ENCODE assay signal across 14 mouse cellular contexts in the genomic region with DNA sequence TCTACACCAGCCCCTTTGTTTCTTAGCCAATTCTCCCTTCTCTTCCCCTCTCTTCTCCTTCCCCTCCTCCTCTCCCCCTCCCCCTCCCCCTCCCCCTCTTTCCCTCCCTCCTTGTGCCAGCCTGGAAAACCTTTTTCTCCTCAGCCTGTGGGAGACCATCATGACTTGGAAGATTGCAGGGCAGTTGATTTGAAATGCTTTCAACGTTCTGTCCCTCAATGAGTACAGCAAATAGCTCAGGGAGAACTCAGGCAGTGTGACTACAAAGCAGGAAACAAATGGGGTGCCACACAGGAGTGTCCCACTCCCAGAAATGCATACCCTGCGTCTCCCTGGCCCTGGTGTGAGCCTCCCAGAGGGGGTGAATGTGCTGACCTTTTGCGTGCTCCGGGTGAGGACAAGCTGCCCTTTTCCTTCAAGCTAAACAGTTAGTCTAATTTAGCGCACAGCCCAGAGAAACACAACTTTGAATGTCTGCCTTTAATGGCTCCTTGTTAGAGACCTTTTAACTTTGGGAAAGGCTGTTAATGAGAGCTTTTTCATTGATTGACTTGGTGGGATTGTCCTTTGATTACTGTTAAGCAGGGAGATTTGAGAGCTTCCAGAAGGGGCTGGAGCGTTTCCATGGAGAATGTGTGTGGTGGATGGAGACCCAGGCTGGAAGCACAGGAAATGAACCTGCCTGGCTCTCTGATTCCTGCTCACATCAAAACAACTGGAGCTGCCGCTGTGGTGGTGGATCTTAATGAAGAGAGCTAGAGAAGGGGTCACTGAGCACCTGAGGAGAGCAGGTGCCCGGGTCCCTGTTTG. TPM values are rescaled to one million over a fixed set of nuclear protein-coding genes. Genes with fewer than 3 reads are reported as not detected.
A peak's percentile ranks its signal among the peaks of the same experiment; 100 is the strongest.
DNase-seq lines count a peak whose midpoint lies in the region; ATAC-seq lines count a peak whose summit lies in the region.
"Had no signal": no experiment of that assay in that cellular context is flagged by ENCODE, and none has a peak within 500 bp of the region (broad histone marks: within the 10 kb centered on the region; RNA-seq: fewer than 3 reads in every experiment).

No protein-coding gene starts in this region.

- no peak overlapping the region for H3K4me2 ChIP-seq in hindbrain, embryonic 14.5 days (replicated peaks)
- no peak overlapping the region; the same call in 1 of the 2 replicates for H3K4me2 ChIP-seq in midbrain, embryonic 16.5 days (ENCODE audit: low read length)
- H3K4me2 ChIP-seq: limb, embryonic 13.5 days; stomach, embryonic 15.5 days had no signal

- H3K9me3 ChIP-seq in embryonic facial prominence, embryonic 10.5 days, result no peaks in the 10 kb centered on the region
- no peaks in the 10 kb centered on the region for H3K9me3 ChIP-seq in hindbrain, embryonic 14.5 days (ENCODE audit: control insufficient read depth, low read length)
- H3K9me3 ChIP-seq in midbrain, embryonic 16.5 days (replicated peaks; ENCODE audit: control insufficient read depth, low read length, poor library complexity, severe bottlenecking), result no peaks in the 10 kb centered on the region
- H3K9me3 ChIP-seq: heart, embryonic 10.5 days; limb, embryonic 13.5 days; stomach, embryonic 15.5 days had no signal

- no peak overlapping the region for H3K4me3 ChIP-seq in embryonic facial prominence, embryonic 10.5 days
- H3K4me3 ChIP-seq in hindbrain, embryonic 14.5 days (replicated peaks; ENCODE audit: low read length), result no peak overlapping the region
- no peak overlapping the region for H3K4me3 ChIP-seq in midbrain, embryonic 16.5 days (ENCODE audit: low read depth, low read length)
- H3K4me3 ChIP-seq: heart, embryonic 10.5 days; limb, embryonic 13.5 days; stomach, embryonic 15.5 days had no signal

- ATAC-seq in hindbrain, embryonic 14.5 days (ENCODE audit: low FRiP score), result peak; percentile 46; the same call in 1 of the 2 replicates
- ATAC-seq in midbrain, embryonic 16.5 days, result peak; percentile 69; the same call in 1 of the 2 replicates

- peak overlapping the region; percentile 81 for H3K27ac ChIP-seq in embryonic facial prominence, embryonic 10.5 days (replicated peaks)
- H3K27ac ChIP-seq in hindbrain, embryonic 14.5 days, result peak overlapping the region; percentile 33; the same call in 1 of the 2 replicates
- H3K27ac ChIP-seq in midbrain, embryonic 16.5 days (ENCODE audit: low read length), result peak overlapping the region; percentile 70
- H3K27ac ChIP-seq: heart, embryonic 10.5 days; limb, embryonic 13.5 days; stomach, embryonic 15.5 days had no signal

- peaks cover 26% of the 10 kb centered on the region for H3K27me3 ChIP-seq in embryonic facial prominence, embryonic 10.5 days (replicated peaks; ENCODE audit: low read depth, poor library complexity, severe bottlenecking)
- H3K27me3 ChIP-seq in hindbrain, embryonic 14.5 days (ENCODE audit: control insufficient read depth, insufficient read depth, low read length), result no peaks in the 10 kb centered on the region
- no peaks in the 10 kb centered on the region for H3K27me3 ChIP-seq in midbrain, embryonic 16.5 days (ENCODE audit: control insufficient read depth, insufficient read depth, low read depth, low read length)
- H3K27me3 ChIP-seq: limb, embryonic 13.5 days; stomach, embryonic 15.5 days had no signal

- H3K4me1 ChIP-seq in embryonic facial prominence, embryonic 10.5 days, result peaks cover 20% of the 10 kb centered on the region
- H3K4me1 ChIP-seq in hindbrain, embryonic 14.5 days (replicated peaks; ENCODE audit: control insufficient read depth, insufficient read depth, low read length), result peaks cover 7% of the 10 kb centered on the region
- peaks cover 13% of the 10 kb centered on the region for H3K4me1 ChIP-seq in midbrain, embryonic 16.5 days (ENCODE audit: control insufficient read depth, insufficient read depth, low read length)

- 10% methylated on average over 8 of the region's 8 CpGs for WGBS in embryonic facial prominence, embryonic 10.5 days
- 11% methylated on average over 8 of the region's 8 CpGs for WGBS in hindbrain, embryonic 14.5 days
- 3% methylated on average over 8 of the region's 8 CpGs for WGBS in midbrain, embryonic 16.5 days

- H3K9ac ChIP-seq in hindbrain, embryonic 14.5 days, result no peak overlapping the region
- no peak overlapping the region for H3K9ac ChIP-seq in midbrain, embryonic 16.5 days (ENCODE audit: low read depth, low read length)
- H3K9ac ChIP-seq: limb, embryonic 13.5 days; stomach, embryonic 15.5 days had no signal

- intact Hi-C loops in gastrocnemius, postnatal 36 days (cut with DNase I), result no loop called here

- DNase-seq in layer of hippocampus, adult 8-10 months (ENCODE audit: low spot score in 2 of 2), result peak; percentile 16 to 23
- no peak for DNase-seq in layer of hippocampus, postnatal 25 days (ENCODE audit: extremely low spot score in 1 of 2, low spot score in 1 of 2)
- DNase-seq in embryonic facial prominence, embryonic 10.5 days (ENCODE audit: low spot score), result peak; percentile 63
- DNase-seq in hindbrain, embryonic 14.5 days (ENCODE audit: low spot score), result peak; percentile 36
- DNase-seq in spleen, postnatal 14 days (ENCODE audit: low spot score in 2 of 2), result no peak
- no peak for DNase-seq in cerebellum, postnatal 14 days
- no peak for DNase-seq in gastrocnemius, postnatal 36 days
- DNase-seq: adrenal gland, postnatal 10 days; cerebellum, postnatal 10 days; kidney, postnatal 14 days had no signal

- no peaks in the 10 kb centered on the region for H3K36me3 ChIP-seq in embryonic facial prominence, embryonic 10.5 days (replicated peaks)
- H3K36me3 ChIP-seq in hindbrain, embryonic 14.5 days (replicated peaks; ENCODE audit: control insufficient read depth, insufficient read depth), result no peaks in the 10 kb centered on the region
- H3K36me3 ChIP-seq in midbrain, embryonic 16.5 days (ENCODE audit: control insufficient read depth, insufficient read depth, low read length), result no peaks in the 10 kb centered on the region
- H3K36me3 ChIP-seq: heart, embryonic 10.5 days; limb, embryonic 13.5 days; stomach, embryonic 15.5 days had no signal

RNA-seq across cellular contexts. Expression of gene Capn8, which starts 9.3 kb away (rescaled TPM):
- not detected for total RNA-seq in layer of hippocampus, adult 8-10 months (2022)
- total RNA-seq in layer of hippocampus, postnatal 25 days (2021), result not detected
- polyA plus RNA-seq in embryonic facial prominence, embryonic 10.5 days (2016; fragmentation: Nextera tagmentation; extraction: Ambion mirVana), result not detected in 2 replicates
- polyA plus RNA-seq in hindbrain, embryonic 14.5 days (2014; fragmentation: Nextera tagmentation; extraction: Ambion mirVana), result not detected in 2 replicates
- 0.14 and 0.21 TPM in 2 replicates for polyA plus RNA-seq in midbrain, embryonic 16.5 days (2015; fragmentation: Nextera tagmentation; extraction: Ambion mirVana)
- total RNA-seq in gastrocnemius, postnatal 36 days (2021), result not detected
- total RNA-seq: adrenal gland, postnatal 10 days had no signal
- polyA plus RNA-seq: limb, embryonic 13.5 days had no signal

RNA-seq across cellular contexts. Expression of gene Capn2, which starts 56.7 kb away (rescaled TPM):
- total RNA-seq in layer of hippocampus, adult 8-10 months (2022), result 10 to 100 TPM; 68.8 to 72.9 (median 71.6) TPM
- total RNA-seq in layer of hippocampus, postnatal 25 days (2021), result 10 to 100 TPM; 59.4 to 62.3 TPM
- 75.1 and 84.8 TPM in 2 replicates for polyA plus RNA-seq in embryonic facial prominence, embryonic 10.5 days (2016; fragmentation: Nextera tagmentation; extraction: Ambion mirVana)
- 80.5 and 81.0 TPM in 2 replicates for polyA plus RNA-seq in hindbrain, embryonic 14.5 days (2014; fragmentation: Nextera tagmentation; extraction: Ambion mirVana)
- 84.5 and 89.8 TPM in 2 replicates for polyA plus RNA-seq in midbrain, embryonic 16.5 days (2015; fragmentation: Nextera tagmentation; extraction: Ambion mirVana)
- total RNA-seq in gastrocnemius, postnatal 36 days (2021), result 10 to 100 TPM; 43.9 to 51.1 TPM

Comparison
In these comparisons a context has a peak if more than half of its experiments do, and no peak if none do; other contexts are left out.
1. DNase-seq: peak in layer of hippocampus, adult 8-10 months (2 of 2), embryonic facial prominence, embryonic 10.5 days (single experiment) and hindbrain, embryonic 14.5 days (single experiment); none in layer of hippocampus, postnatal 25 days (0 of 2), spleen, postnatal 14 days (0 of 2), cerebellum, postnatal 14 days (0 of 2) and gastrocnemius, postnatal 36 days (0 of 2).
2. Peak in every context shown above with its lines, with median percentiles within 50 percentile points of each other: H3K27ac ChIP-seq.